Mouse (Mus musculus) ES-E14 (cell line): ENCODE data around the gene Epha1.

Source experiments
- CHD2 ChIP-seq: IDR thresholded peaks from 2 replicates; pipeline ENCODE4 v1.6.1; 2014; ENCODE audit warnings: mild to moderate bottlenecking, low read depth, low read length, inconsistent platforms
- HCFC1 ChIP-seq: IDR thresholded peaks from 2 replicates; pipeline ENCODE4 v1.6.1; 2012; ENCODE audit warnings: low read length, inconsistent platforms, borderline replicate concordance; ENCODE audit not compliant: insufficient read depth
- ZNF384 ChIP-seq: IDR thresholded peaks from 2 replicates; pipeline ENCODE4 v1.6.1; 2012; ENCODE audit warnings: low read depth, low read length, inconsistent platforms

DNA sequence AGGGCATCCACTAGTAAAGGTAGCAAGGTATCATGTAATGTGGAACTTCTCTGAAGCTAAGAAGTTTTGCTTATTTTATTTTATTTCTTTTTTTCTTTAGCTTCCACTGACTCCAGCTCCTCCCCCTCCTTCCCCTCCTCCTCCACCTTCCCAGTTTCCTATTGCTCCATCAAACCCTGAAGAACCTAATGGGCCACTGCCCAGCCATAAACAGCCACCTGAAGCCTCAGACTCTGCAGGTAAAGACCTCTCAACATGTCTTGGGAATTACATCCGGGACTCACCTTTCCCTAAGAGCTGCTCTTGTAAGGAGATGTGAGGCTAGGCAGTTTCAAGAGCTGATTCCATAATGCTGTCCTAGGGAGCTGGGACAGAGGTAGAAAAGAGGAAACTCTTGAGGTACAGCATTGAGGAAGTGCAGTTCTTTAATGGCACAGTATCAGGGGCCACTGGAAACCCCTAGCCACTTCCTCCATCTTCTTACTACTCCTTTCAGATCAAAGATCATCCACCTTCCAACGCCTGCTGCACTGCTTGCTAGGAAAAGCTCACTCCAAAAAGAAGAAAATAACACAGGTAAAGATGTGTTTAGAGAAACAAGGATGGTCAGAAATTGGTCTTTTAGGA lies 62.5 kb downstream of the Epha1 start:
- TF ChIP-seq HCFC1 (no peak), ZNF384 (no peak), CHD2 (no peak)
